Mouse (Mus musculus): ENCODE results near the gene Cldnd2. TPM values are rescaled to one million over a fixed set of nuclear protein-coding genes. Genes with fewer than 3 reads are reported as not detected.

The Cldnd2 gene
- total RNA-seq, 2 experiments from 2014 or later = 0.49 TPM; not detected in 1

DNA sequence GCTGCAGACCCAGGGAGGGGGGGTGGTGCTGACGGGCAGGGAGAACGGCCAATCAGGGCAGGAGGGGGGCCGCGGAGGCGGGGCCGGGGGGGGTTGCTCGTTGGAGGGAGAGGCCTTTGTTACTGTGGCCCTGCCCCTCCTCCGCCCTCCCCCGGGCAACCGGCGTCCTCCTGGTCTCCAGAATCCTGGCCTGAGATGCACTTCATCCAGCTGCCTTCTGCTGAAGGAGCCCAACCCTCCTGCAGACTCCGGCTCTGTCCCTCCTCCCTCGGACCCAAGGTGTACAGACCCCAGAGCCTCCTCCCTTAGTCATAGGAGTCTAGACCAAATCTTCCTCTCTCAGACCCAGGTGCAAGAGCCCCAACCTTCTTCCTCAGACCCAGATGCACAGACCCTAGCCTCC is 49.6 kb downstream of the Cldnd2 start:
- no peak for ATAC-seq (replicated peaks; ENCODE audit: poor library complexity)

- no peak for ATAC-seq (replicated peaks; ENCODE audit: poor library complexity)
Observed at GRCm38 (mm10) chr7:43490861-43491260, 50.3 kb downstream of the Cldnd2 start.

Other genes starting within 250 kb of the Cldnd2 start
- 26.5 and 26.8 TPM in 2 replicates for gene Zfp715, start 127.5 kb upstream of the Cldnd2 start, total RNA-seq (2015)
- gene Zfp715, start 127.5 kb upstream of the Cldnd2 start, total RNA-seq (2017) = 19.4 and 19.7 TPM in 2 replicates
- gene Siglecf, start 89.4 kb upstream of the Cldnd2 start, total RNA-seq (2015) = 24.3 and 26.3 TPM in 2 replicates
- 24.8 and 24.9 TPM in 2 replicates for gene Siglecf, start 89.4 kb upstream of the Cldnd2 start, total RNA-seq (2017)
- 17.2 and 23.0 TPM in 2 replicates for gene Siglecg, start 32.6 kb upstream of the Cldnd2 start, total RNA-seq (2015)
- gene Siglecg, start 32.6 kb upstream of the Cldnd2 start, total RNA-seq (2017) = 11.7 and 15.4 TPM in 2 replicates
- 0.42 TPM in 1 of 2 replicates, not detected in the other for gene Lim2, start 13.1 kb upstream of the Cldnd2 start, total RNA-seq (2015)
- gene Lim2, start 13.1 kb upstream of the Cldnd2 start, total RNA-seq (2017) = not detected in 2 replicates
- gene Nkg7, start 3.7 kb upstream of the Cldnd2 start, total RNA-seq (2015) = 1,033 and 1,153 TPM in 2 replicates
- gene Nkg7, start 3.7 kb upstream of the Cldnd2 start, total RNA-seq (2017) = 382 and 449 TPM in 2 replicates
- gene Etfb, start 3.3 kb downstream of the Cldnd2 start, total RNA-seq (2015) = 450 and 456 TPM in 2 replicates
- gene Etfb, start 3.3 kb downstream of the Cldnd2 start, total RNA-seq (2017) = 759 and 825 TPM in 2 replicates
- not detected in 2 replicates for gene Gm45233, start 3.3 kb downstream of the Cldnd2 start, total RNA-seq (2015)
- 1.8 and 2.3 TPM in 2 replicates for gene Gm45233, start 3.3 kb downstream of the Cldnd2 start, total RNA-seq (2017)
- 6.4 and 6.5 TPM in 2 replicates for gene Vsig10l, start 22.4 kb downstream of the Cldnd2 start, total RNA-seq (2015)
- gene Vsig10l, start 22.4 kb downstream of the Cldnd2 start, total RNA-seq (2017) = 4.6 and 6.1 TPM in 2 replicates
- gene Iglon5, start 49.3 kb downstream of the Cldnd2 start, total RNA-seq (2015) = not detected in 2 replicates
- gene Iglon5, start 49.3 kb downstream of the Cldnd2 start, total RNA-seq (2017) = not detected in 2 replicates
- gene 4931406B18Rik, start 65.2 kb downstream of the Cldnd2 start, total RNA-seq (2015) = not detected in 2 replicates
- gene 4931406B18Rik, start 65.2 kb downstream of the Cldnd2 start, total RNA-seq (2017) = not detected in 2 replicates
- 6.5 and 9.1 TPM in 2 replicates for gene Cd33, start 103.6 kb downstream of the Cldnd2 start, total RNA-seq (2015)
- 4.2 and 4.9 TPM in 2 replicates for gene Cd33, start 103.6 kb downstream of the Cldnd2 start, total RNA-seq (2017)
- 0.54 and 1.1 TPM in 2 replicates for gene Zfp658, start 121.5 kb downstream of the Cldnd2 start, total RNA-seq (2015)
- 1.0 and 2.1 TPM in 2 replicates for gene Zfp658, start 121.5 kb downstream of the Cldnd2 start, total RNA-seq (2017)
- 11.6 and 12.4 TPM in 2 replicates for gene Zfp719, start 138.8 kb downstream of the Cldnd2 start, total RNA-seq (2015)
- 6.8 and 7.3 TPM in 2 replicates for gene Zfp719, start 138.8 kb downstream of the Cldnd2 start, total RNA-seq (2017)
- gene Zfp819, start 166.4 kb downstream of the Cldnd2 start, total RNA-seq (2015) = 0.96 and 1.8 TPM in 2 replicates
- gene Zfp819, start 166.4 kb downstream of the Cldnd2 start, total RNA-seq (2017) = 0.91 and 2.2 TPM in 2 replicates
- not detected in 2 replicates for gene Ceacam18, start 193.9 kb downstream of the Cldnd2 start, total RNA-seq (2015)
- gene Ceacam18, start 193.9 kb downstream of the Cldnd2 start, total RNA-seq (2017) = not detected in 2 replicates
- 7.2 and 13.1 TPM in 2 replicates for gene Siglece, start 219.4 kb downstream of the Cldnd2 start, total RNA-seq (2015)
- gene Siglece, start 219.4 kb downstream of the Cldnd2 start, total RNA-seq (2017) = 7.2 and 8.9 TPM in 2 replicates
- gene Ctu1, start 231.2 kb downstream of the Cldnd2 start, total RNA-seq (2015) = 7.1 and 7.5 TPM in 2 replicates
- gene Ctu1, start 231.2 kb downstream of the Cldnd2 start, total RNA-seq (2017) = 5.4 and 6.1 TPM in 2 replicates
- not detected in 2 replicates for gene Klk14, start 249.6 kb downstream of the Cldnd2 start, total RNA-seq (2015)
- gene Klk14, start 249.6 kb downstream of the Cldnd2 start, total RNA-seq (2017) = not detected in 2 replicates

Data from megakaryocyte progenitor cell, adult 5-6 weeks (primary cell).